Mouse (Mus musculus): ENCODE results near the gene Brinp2. TPM values are rescaled to one million over a fixed set of nuclear protein-coding genes. Genes with fewer than 3 reads are reported as not detected.

The Brinp2 gene
- total RNA-seq, 1 experiment: 1.0 TPM

- Histone ChIP-seq H3K27ac (ENCODE audit: insufficient read depth, low read depth, low read length, poor library complexity, severe bottlenecking) (no peak overlapping the region), H3K9ac (ENCODE audit: insufficient read depth, low read depth, low read length, poor library complexity, severe bottlenecking) (no peak overlapping the region), H3K4me1 (ENCODE audit: control insufficient read depth in 2 of 2, insufficient read depth in 2 of 2, low read length in 2 of 2, poor library complexity in 1 of 2) (no peaks in the 10 kb centered on the region), H3K36me3 (ENCODE audit: control insufficient read depth, insufficient read depth, low read length, poor library complexity, severe bottlenecking) (no peaks in the 10 kb centered on the region), H3K9me3 (ENCODE audit: control insufficient read depth, insufficient read depth, low read depth, low read length) (no peaks in the 10 kb centered on the region), H3K4me3 (ENCODE audit: insufficient read depth in 1 of 2, low read depth in 1 of 2, low read length in 2 of 2, poor library complexity in 1 of 2, severe bottlenecking in 1 of 2) (no peak overlapping the region)
- TF ChIP-seq ZC3H11A (IDR thresholded peaks at IDR 0.05; ENCODE audit: borderline replicate concordance, low read depth, low read length): no peak
- TF ChIP-seq MAFK (IDR thresholded peaks at IDR 0.05; ENCODE audit: insufficient read depth, low read depth, low read length): no peak
- no peak for TF ChIP-seq ZNF384 (IDR thresholded peaks at IDR 0.05; ENCODE audit: low read depth, low read length)
- TF ChIP-seq CHD2 (IDR thresholded peaks at IDR 0.05; ENCODE audit: low read depth, low read length): no peak
- TF ChIP-seq HCFC1 (IDR thresholded peaks at IDR 0.05; ENCODE audit: borderline replicate concordance, insufficient read depth, low read length): no peak
- in situ Hi-C loops (cut with MboI; ENCODE audit: low sequenced_read_pairs in 2 of 2, unreplicated experiment in 2 of 2): no loop called here
- no peak for DNase-seq (ENCODE audit: low read depth, low spot score)
Observed at GRCm38 (mm10) chr1:158252682-158253222, 103.4 kb downstream of the Brinp2 start.

- no peak overlapping the region for H3K27ac ChIP-seq (ENCODE audit: insufficient read depth, low read depth, low read length, poor library complexity, severe bottlenecking)
- H3K36me3 ChIP-seq (ENCODE audit: control insufficient read depth, insufficient read depth, low read length, poor library complexity, severe bottlenecking): no peaks in the 10 kb centered on the region
- H3K4me1 ChIP-seq (ENCODE audit: control insufficient read depth in 2 of 2, insufficient read depth in 2 of 2, low read length in 2 of 2, poor library complexity in 1 of 2): no peaks in the 10 kb centered on the region
- H3K4me3 ChIP-seq (ENCODE audit: insufficient read depth in 1 of 2, low read depth in 1 of 2, low read length in 2 of 2, poor library complexity in 1 of 2, severe bottlenecking in 1 of 2): no peak overlapping the region
- H3K9me3 ChIP-seq (ENCODE audit: control insufficient read depth, insufficient read depth, low read depth, low read length): no peaks in the 10 kb centered on the region
- no peak for TF ChIP-seq HCFC1 (IDR thresholded peaks at IDR 0.05; ENCODE audit: borderline replicate concordance, insufficient read depth, low read length)
- TF ChIP-seq ZC3H11A (IDR thresholded peaks at IDR 0.05; ENCODE audit: borderline replicate concordance, low read depth, low read length): no peak
- TF ChIP-seq MAFK (IDR thresholded peaks at IDR 0.05; ENCODE audit: insufficient read depth, low read depth, low read length): no peak
- TF ChIP-seq ZNF384 (IDR thresholded peaks at IDR 0.05; ENCODE audit: low read depth, low read length): no peak
- no peak for TF ChIP-seq CHD2 (IDR thresholded peaks at IDR 0.05; ENCODE audit: low read depth, low read length)
- DNase-seq (ENCODE audit: low read depth, low spot score): no peak
- in situ Hi-C loops (cut with MboI; ENCODE audit: low sequenced_read_pairs in 2 of 2, unreplicated experiment in 2 of 2): no loop called here
- no peak overlapping the region for H3K9ac ChIP-seq (ENCODE audit: insufficient read depth, low read depth, low read length, poor library complexity, severe bottlenecking)
Observed at GRCm38 (mm10) chr1:158248266-158248665, 107.9 kb downstream of the Brinp2 start.

- Histone ChIP-seq H3K4me3 (ENCODE audit: insufficient read depth in 1 of 2, low read depth in 1 of 2, low read length in 2 of 2, poor library complexity in 1 of 2, severe bottlenecking in 1 of 2) (no peak overlapping the region), H3K4me1 (ENCODE audit: control insufficient read depth in 2 of 2, insufficient read depth in 2 of 2, low read length in 2 of 2, poor library complexity in 1 of 2) (no peaks in the 10 kb centered on the region), H3K36me3 (ENCODE audit: control insufficient read depth, insufficient read depth, low read length, poor library complexity, severe bottlenecking) (no peaks in the 10 kb centered on the region), H3K9me3 (ENCODE audit: control insufficient read depth, insufficient read depth, low read depth, low read length) (no peaks in the 10 kb centered on the region), H3K27ac (ENCODE audit: insufficient read depth, low read depth, low read length, poor library complexity, severe bottlenecking) (no peak overlapping the region), H3K9ac (ENCODE audit: insufficient read depth, low read depth, low read length, poor library complexity, severe bottlenecking) (no peak overlapping the region)
- TF ChIP-seq MAFK (IDR thresholded peaks at IDR 0.05; ENCODE audit: insufficient read depth, low read depth, low read length) (no peak), ZC3H11A (IDR thresholded peaks at IDR 0.05; ENCODE audit: borderline replicate concordance, low read depth, low read length) (no peak)
- in situ Hi-C loops (cut with MboI; ENCODE audit: low sequenced_read_pairs in 2 of 2, unreplicated experiment in 2 of 2): no loop called here
- DNase-seq (ENCODE audit: low read depth, low spot score): no peak
Observed at GRCm38 (mm10) chr1:158246476-158247153, 109.5 kb downstream of the Brinp2 start.

GRCm38 (mm10) chr1:158245486-158245885, 110.6 kb downstream of the Brinp2 start:
- DNase-seq (ENCODE audit: low read depth, low spot score): no peak
- no peaks in the 10 kb centered on the region for H3K36me3 ChIP-seq (ENCODE audit: control insufficient read depth, insufficient read depth, low read length, poor library complexity, severe bottlenecking)
- no peaks in the 10 kb centered on the region for H3K4me1 ChIP-seq (ENCODE audit: control insufficient read depth in 2 of 2, insufficient read depth in 2 of 2, low read length in 2 of 2, poor library complexity in 1 of 2)
- no peak for TF ChIP-seq CHD2 (IDR thresholded peaks at IDR 0.05; ENCODE audit: low read depth, low read length)
- TF ChIP-seq ZC3H11A (IDR thresholded peaks at IDR 0.05; ENCODE audit: borderline replicate concordance, low read depth, low read length): no peak
- TF ChIP-seq ZNF384 (IDR thresholded peaks at IDR 0.05; ENCODE audit: low read depth, low read length): no peak
- in situ Hi-C loops (cut with MboI; ENCODE audit: low sequenced_read_pairs in 2 of 2, unreplicated experiment in 2 of 2): no loop called here
- H3K9ac ChIP-seq (ENCODE audit: insufficient read depth, low read depth, low read length, poor library complexity, severe bottlenecking): no peak overlapping the region
- no peak overlapping the region for H3K4me3 ChIP-seq (ENCODE audit: insufficient read depth in 1 of 2, low read depth in 1 of 2, low read length in 2 of 2, poor library complexity in 1 of 2, severe bottlenecking in 1 of 2)
- H3K9me3 ChIP-seq (ENCODE audit: control insufficient read depth, insufficient read depth, low read depth, low read length): no peaks in the 10 kb centered on the region
- no peak overlapping the region for H3K27ac ChIP-seq (ENCODE audit: insufficient read depth, low read depth, low read length, poor library complexity, severe bottlenecking)

GRCm38 (mm10) chr1:158244016-158244415, 112.1 kb downstream of the Brinp2 start:
- no peaks in the 10 kb centered on the region for H3K4me1 ChIP-seq (ENCODE audit: control insufficient read depth in 2 of 2, insufficient read depth in 2 of 2, low read length in 2 of 2, poor library complexity in 1 of 2)
- no peak for TF ChIP-seq MAFK (IDR thresholded peaks at IDR 0.05; ENCODE audit: insufficient read depth, low read depth, low read length)
- no peak for TF ChIP-seq ZC3H11A (IDR thresholded peaks at IDR 0.05; ENCODE audit: borderline replicate concordance, low read depth, low read length)
- no peak for TF ChIP-seq HCFC1 (IDR thresholded peaks at IDR 0.05; ENCODE audit: borderline replicate concordance, insufficient read depth, low read length)
- no peak for TF ChIP-seq ZNF384 (IDR thresholded peaks at IDR 0.05; ENCODE audit: low read depth, low read length)
- no peak for TF ChIP-seq CHD2 (IDR thresholded peaks at IDR 0.05; ENCODE audit: low read depth, low read length)
- H3K27ac ChIP-seq (ENCODE audit: insufficient read depth, low read depth, low read length, poor library complexity, severe bottlenecking): no peak overlapping the region
- H3K9me3 ChIP-seq (ENCODE audit: control insufficient read depth, insufficient read depth, low read depth, low read length): no peaks in the 10 kb centered on the region
- in situ Hi-C loops (cut with MboI; ENCODE audit: low sequenced_read_pairs in 2 of 2, unreplicated experiment in 2 of 2): no loop called here
- no peak overlapping the region for H3K4me3 ChIP-seq (ENCODE audit: insufficient read depth in 1 of 2, low read depth in 1 of 2, low read length in 2 of 2, poor library complexity in 1 of 2, severe bottlenecking in 1 of 2)
- no peak overlapping the region for H3K9ac ChIP-seq (ENCODE audit: insufficient read depth, low read depth, low read length, poor library complexity, severe bottlenecking)
- no peaks in the 10 kb centered on the region for H3K36me3 ChIP-seq (ENCODE audit: control insufficient read depth, insufficient read depth, low read length, poor library complexity, severe bottlenecking)
- no peak for DNase-seq (ENCODE audit: low read depth, low spot score)

Data from ES-E14 (cell line).